Mouse (Mus musculus): ENCODE results near the gene Olfr1342. TPM values are rescaled to one million over a fixed set of nuclear protein-coding genes. Genes with fewer than 3 reads are reported as not detected.

Olfr1342 gene
- polyA plus RNA-seq (2014; fragmentation: Nextera tagmentation; extraction: Ambion mirVana) = 0.08 and 0.26 TPM in 2 replicates

- no peak within 1 kb of the TSS; the same call in 1 of the 2 replicates for H3K27ac ChIP-seq (replicated peaks; ENCODE audit: low read depth, low read length)
- peak; percentile 25 for DNase-seq (ENCODE audit: low spot score)
- no peak within 1 kb of the TSS; the same call in 1 of the 2 replicates for H3K4me2 ChIP-seq (ENCODE audit: low read depth, severe bottlenecking)
- WGBS = 46% methylated on average over 12 of the region's 12 CpGs
- no peaks in the 10 kb centered on the region for H3K36me3 ChIP-seq (ENCODE audit: control insufficient read depth, insufficient read depth, low read length)
- H3K9ac ChIP-seq (ENCODE audit: low read length) = no peak within 1 kb of the TSS
- no peak for ATAC-seq (ENCODE audit: insufficient number of reproducible peaks, low FRiP score, low TSS enrichment, low read depth)
- H3K4me1 ChIP-seq (ENCODE audit: control insufficient read depth, insufficient read depth, low read length) = peaks cover 4% of the 10 kb centered on the region; the same call in 1 of the 2 replicates
- no peaks in the 10 kb centered on the region for H3K27me3 ChIP-seq (ENCODE audit: control insufficient read depth, insufficient read depth, low read length)
- H3K9me3 ChIP-seq (ENCODE audit: control insufficient read depth, low read length) = no peaks in the 10 kb centered on the region
- H3K4me3 ChIP-seq (ENCODE audit: low read depth, low read length) = no peak within 1 kb of the TSS
These were observed at the start of gene Olfr1342 for GRCm38 (mm10) chr4:118692412-118692973. Olfr1342 (minus strand) TSS chr4:118692756.

- Histone ChIP-seq H3K4me1 (ENCODE audit: control insufficient read depth, insufficient read depth, low read length) (no peaks in the 10 kb centered on the region), H3K4me2 (ENCODE audit: low read depth, severe bottlenecking) (no peak overlapping the region), H3K27me3 (ENCODE audit: control insufficient read depth, insufficient read depth, low read length) (peaks cover 14% of the 10 kb centered on the region), H3K36me3 (ENCODE audit: control insufficient read depth, insufficient read depth, low read length) (no peaks in the 10 kb centered on the region), H3K9me3 (ENCODE audit: control insufficient read depth, low read length) (no peaks in the 10 kb centered on the region), H3K9ac (ENCODE audit: low read length) (no peak overlapping the region), H3K27ac (replicated peaks; ENCODE audit: low read depth, low read length) (no peak overlapping the region), H3K4me3 (ENCODE audit: low read depth, low read length) (no peak overlapping the region)
- ATAC-seq (ENCODE audit: insufficient number of reproducible peaks, low FRiP score, low TSS enrichment, low read depth) (no peak), DNase-seq (ENCODE audit: low spot score) (peak; percentile 21)
- 12% methylated on average over 16 of the region's 16 CpGs for WGBS
These were observed 49.3 kb upstream of the Olfr1342 start for GRCm38 (mm10) chr4:118741881-118742280.

DNA sequence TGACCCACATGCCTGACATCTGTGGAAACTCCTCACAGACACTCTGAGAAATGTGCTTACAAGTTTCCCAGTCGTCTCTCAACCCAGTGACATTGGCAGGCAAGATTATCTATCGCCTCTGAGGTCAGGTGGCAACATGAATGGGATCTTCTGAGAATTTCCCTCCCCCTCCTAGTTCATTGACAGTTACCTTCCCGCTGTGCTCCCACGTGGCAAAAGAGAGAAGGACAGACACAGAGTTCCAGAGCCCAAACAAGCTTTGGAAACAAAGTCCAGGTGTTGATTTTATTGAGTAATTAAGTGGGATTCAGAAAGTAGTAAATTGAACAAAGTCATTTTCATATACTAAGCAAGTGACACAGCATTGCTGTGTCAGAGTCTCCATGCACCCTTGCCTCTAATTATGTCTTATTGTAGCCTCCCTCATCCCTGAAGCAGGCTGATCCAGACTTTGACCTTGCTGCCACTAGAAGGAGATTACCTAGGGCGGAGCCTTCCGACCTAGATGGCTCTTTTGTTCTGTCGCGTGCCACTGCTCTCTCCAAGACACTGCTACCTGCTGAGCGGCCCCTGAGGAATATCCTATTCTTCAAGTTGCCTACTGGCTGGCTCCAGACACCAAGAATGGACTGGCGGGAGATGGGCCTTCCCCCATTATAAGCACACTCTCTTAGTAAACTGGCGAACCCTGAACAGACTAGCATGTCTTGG lies 48.6 kb upstream of the Olfr1342 start:
- no peak overlapping the region for H3K4me3 ChIP-seq (ENCODE audit: low read depth, low read length)
- DNase-seq (ENCODE audit: low spot score) (no peak), ATAC-seq (ENCODE audit: insufficient number of reproducible peaks, low FRiP score, low TSS enrichment, low read depth) (no peak)
- H3K9me3 ChIP-seq (ENCODE audit: control insufficient read depth, low read length) = no peaks in the 10 kb centered on the region
- no peak overlapping the region for H3K27ac ChIP-seq (replicated peaks; ENCODE audit: low read depth, low read length)
- 9% methylated on average over 11 of the region's 11 CpGs for WGBS
- H3K27me3 ChIP-seq (ENCODE audit: control insufficient read depth, insufficient read depth, low read length) = peaks cover 14% of the 10 kb centered on the region
- no peak overlapping the region for H3K4me2 ChIP-seq (ENCODE audit: low read depth, severe bottlenecking)
- H3K36me3 ChIP-seq (ENCODE audit: control insufficient read depth, insufficient read depth, low read length) = no peaks in the 10 kb centered on the region
- H3K4me1 ChIP-seq (ENCODE audit: control insufficient read depth, insufficient read depth, low read length) = no peaks in the 10 kb centered on the region
- no peak overlapping the region for H3K9ac ChIP-seq (ENCODE audit: low read length)

- Histone ChIP-seq H3K9ac (ENCODE audit: low read length) (no peak overlapping the region), H3K4me1 (ENCODE audit: control insufficient read depth, insufficient read depth, low read length) (no peaks in the 10 kb centered on the region), H3K27me3 (ENCODE audit: control insufficient read depth, insufficient read depth, low read length) (peaks cover 14% of the 10 kb centered on the region), H3K4me3 (ENCODE audit: low read depth, low read length) (no peak overlapping the region), H3K27ac (replicated peaks; ENCODE audit: low read depth, low read length) (no peak overlapping the region), H3K4me2 (ENCODE audit: low read depth, severe bottlenecking) (no peak overlapping the region), H3K9me3 (ENCODE audit: control insufficient read depth, low read length) (no peaks in the 10 kb centered on the region), H3K36me3 (ENCODE audit: control insufficient read depth, insufficient read depth, low read length) (no peaks in the 10 kb centered on the region)
- ATAC-seq (ENCODE audit: insufficient number of reproducible peaks, low FRiP score, low TSS enrichment, low read depth) (no peak), DNase-seq (ENCODE audit: low spot score) (no peak)
- 58% methylated on average over 3 of the region's 3 CpGs for WGBS
These were observed 47.0 kb upstream of the Olfr1342 start for GRCm38 (mm10) chr4:118739574-118739973.

GRCm38 (mm10) chr4:118731875-118732274 lies 39.3 kb upstream of the Olfr1342 start, which contains the start of gene Olfr1339:
Olfr1339 (plus strand) TSS chr4:118732175.
- ATAC-seq (ENCODE audit: insufficient number of reproducible peaks, low FRiP score, low TSS enrichment, low read depth) = no peak
- Histone ChIP-seq H3K27ac (replicated peaks; ENCODE audit: low read depth, low read length) (no peak within 1 kb of the TSS), H3K9ac (ENCODE audit: low read length) (no peak within 1 kb of the TSS), H3K4me3 (ENCODE audit: low read depth, low read length) (no peak within 1 kb of the TSS), H3K36me3 (ENCODE audit: control insufficient read depth, insufficient read depth, low read length) (no peaks in the 10 kb centered on the region), H3K4me1 (ENCODE audit: control insufficient read depth, insufficient read depth, low read length) (no peaks in the 10 kb centered on the region), H3K9me3 (ENCODE audit: control insufficient read depth, low read length) (no peaks in the 10 kb centered on the region), H3K4me2 (ENCODE audit: low read depth, severe bottlenecking) (no peak within 1 kb of the TSS), H3K27me3 (ENCODE audit: control insufficient read depth, insufficient read depth, low read length) (no peaks in the 10 kb centered on the region)
- DNase-seq (ENCODE audit: low spot score) = no peak
- WGBS = 94% methylated on average over 1 of the region's 1 CpGs

- no peaks in the 10 kb centered on the region for H3K9me3 ChIP-seq (ENCODE audit: control insufficient read depth, low read length)
- no peaks in the 10 kb centered on the region for H3K27me3 ChIP-seq (ENCODE audit: control insufficient read depth, insufficient read depth, low read length)
- no peak for ATAC-seq (ENCODE audit: insufficient number of reproducible peaks, low FRiP score, low TSS enrichment, low read depth)
- H3K4me1 ChIP-seq (ENCODE audit: control insufficient read depth, insufficient read depth, low read length) = no peaks in the 10 kb centered on the region
- H3K4me3 ChIP-seq (ENCODE audit: low read depth, low read length) = no peak overlapping the region
- no peak overlapping the region for H3K27ac ChIP-seq (replicated peaks; ENCODE audit: low read depth, low read length)
- H3K36me3 ChIP-seq (ENCODE audit: control insufficient read depth, insufficient read depth, low read length) = no peaks in the 10 kb centered on the region
- peak; percentile 69 for DNase-seq (ENCODE audit: low spot score)
- WGBS = 51% methylated on average over 10 of the region's 10 CpGs
- H3K4me2 ChIP-seq (ENCODE audit: low read depth, severe bottlenecking) = no peak overlapping the region
- H3K9ac ChIP-seq (ENCODE audit: low read length) = no peak overlapping the region
These were observed 29.4 kb upstream of the Olfr1342 start for GRCm38 (mm10) chr4:118721742-118722483.

GRCm38 (mm10) chr4:118719838-118720237 lies 27.3 kb upstream of the Olfr1342 start, which contains the start of gene Olfr1340:
Olfr1340 (plus strand) TSS chr4:118720138.
- H3K4me1 ChIP-seq (ENCODE audit: control insufficient read depth, insufficient read depth, low read length) = no peaks in the 10 kb centered on the region
- H3K27ac ChIP-seq (replicated peaks; ENCODE audit: low read depth, low read length) = no peak within 1 kb of the TSS
- no peak within 1 kb of the TSS for H3K9ac ChIP-seq (ENCODE audit: low read length)
- H3K9me3 ChIP-seq (ENCODE audit: control insufficient read depth, low read length) = no peaks in the 10 kb centered on the region
- no peaks in the 10 kb centered on the region for H3K36me3 ChIP-seq (ENCODE audit: control insufficient read depth, insufficient read depth, low read length)
- no peak within 1 kb of the TSS for H3K4me2 ChIP-seq (ENCODE audit: low read depth, severe bottlenecking)
- ATAC-seq (ENCODE audit: insufficient number of reproducible peaks, low FRiP score, low TSS enrichment, low read depth) = no peak
- DNase-seq (ENCODE audit: low spot score) = no peak
- no peak within 1 kb of the TSS for H3K4me3 ChIP-seq (ENCODE audit: low read depth, low read length)
- H3K27me3 ChIP-seq (ENCODE audit: control insufficient read depth, insufficient read depth, low read length) = no peaks in the 10 kb centered on the region

DNA sequence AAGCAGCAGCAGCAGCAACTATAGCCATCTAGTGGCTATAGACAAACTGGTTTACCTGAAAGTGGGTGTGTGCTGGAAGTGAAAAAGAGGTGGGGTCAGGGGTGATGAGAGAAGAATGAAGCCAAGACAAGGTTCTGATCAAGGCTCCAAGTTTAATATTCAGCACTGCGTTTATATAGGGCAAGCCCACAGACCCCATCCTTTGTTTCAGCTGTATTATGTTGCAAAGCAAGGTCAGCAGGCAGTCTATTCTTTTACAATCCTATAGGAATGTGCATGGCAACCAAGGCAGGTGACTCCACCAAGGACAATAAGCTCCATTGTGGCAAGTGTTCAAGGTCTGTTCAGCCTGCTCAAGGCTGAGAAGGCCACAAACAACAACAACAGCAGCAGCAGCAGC lies 19.1 kb upstream of the Olfr1342 start:
- 59% methylated on average over 1 of the region's 1 CpGs for WGBS

More for the DNA sequence above, 19.1 kb upstream of the Olfr1342 start:
- H3K9me3 ChIP-seq (ENCODE audit: control insufficient read depth, low read length) = no peaks in the 10 kb centered on the region
- H3K27ac ChIP-seq (replicated peaks; ENCODE audit: low read depth, low read length) = no peak overlapping the region
- no peak overlapping the region for H3K4me3 ChIP-seq (ENCODE audit: low read depth, low read length)
- no peak overlapping the region for H3K9ac ChIP-seq (ENCODE audit: low read length)
- DNase-seq (ENCODE audit: low spot score) (no peak), ATAC-seq (ENCODE audit: insufficient number of reproducible peaks, low FRiP score, low TSS enrichment, low read depth) (no peak)
- no peaks in the 10 kb centered on the region for H3K36me3 ChIP-seq (ENCODE audit: control insufficient read depth, insufficient read depth, low read length)
- H3K4me1 ChIP-seq (ENCODE audit: control insufficient read depth, insufficient read depth, low read length) = no peaks in the 10 kb centered on the region
- H3K27me3 ChIP-seq (ENCODE audit: control insufficient read depth, insufficient read depth, low read length) = no peaks in the 10 kb centered on the region
- no peak overlapping the region for H3K4me2 ChIP-seq (ENCODE audit: low read depth, severe bottlenecking)
